Mouse (Mus musculus) layer of hippocampus, adult 6 months (tissue): ENCODE measurements around the gene 4921517D22Rik. TPM values are rescaled to one million over a fixed set of nuclear protein-coding genes. Genes with fewer than 3 reads are reported as not detected.

Source experiments
- long read RNA-seq, 2 experiments: library from polyadenylated mRNA; unstranded; transcript quantifications; one replicate each; pipeline ENCODE4 v2.0.0; 2019 to 2020
- polyA plus RNA-seq: library from polyadenylated mRNA; unstranded; fragments of <200 nt; fragmentation: Nextera tagmentation; gene quantifications from 2 replicates; pipeline ENCODE4 v1.2.3, GENCODE M21; 2021

4921517D22Rik gene
- polyA plus RNA-seq = not detected in 2 replicates
- long read RNA-seq, experiment 1 = 0 reads
- long read RNA-seq, experiment 2 = 0 reads

DNA sequence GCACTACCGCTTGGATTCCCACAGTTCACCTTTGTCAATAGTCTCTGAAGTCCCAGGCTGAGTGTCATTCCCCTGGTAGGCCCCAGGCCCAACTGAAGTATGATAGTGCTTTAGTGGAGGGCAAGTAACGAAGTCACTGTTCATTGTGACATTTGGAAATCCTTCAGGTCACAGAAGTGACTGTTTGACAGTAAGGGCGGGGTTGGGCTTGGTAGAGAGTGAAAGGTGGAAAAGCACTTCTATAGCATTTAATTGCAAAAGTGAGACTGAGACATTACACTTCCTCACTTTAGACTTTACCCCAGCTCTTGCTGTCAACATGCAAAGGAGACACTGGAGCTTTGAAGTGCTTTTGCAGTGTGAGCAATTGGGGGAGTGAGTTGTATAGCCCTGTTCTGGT is at the start of gene 4921517D22Rik:
TSS of gene 4921517D22Rik (minus strand) at position 101 of the 400 bp plus-strand sequence.

DNA sequence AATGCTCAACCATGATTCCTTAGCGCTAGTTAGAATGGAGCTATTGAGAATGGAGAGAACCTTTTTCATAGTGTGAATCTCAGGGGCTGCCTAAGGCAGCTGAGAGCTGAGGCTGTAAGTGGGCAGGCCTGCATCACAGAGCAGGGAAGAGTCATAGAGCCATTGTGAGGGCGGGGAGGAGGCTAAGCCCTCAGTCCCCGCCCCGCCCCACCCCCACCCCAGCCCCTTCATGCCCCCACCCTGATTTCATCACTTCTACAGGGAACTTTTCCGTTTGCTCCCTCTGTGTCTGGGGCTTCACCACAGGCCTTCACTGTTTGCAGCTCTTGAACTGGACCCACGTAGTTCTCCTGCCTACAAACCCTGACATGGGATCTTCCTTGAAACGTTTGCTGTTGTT is 37.7 kb upstream of the 4921517D22Rik start, which contains the start of gene Spata31d1d:
TSS of gene Spata31d1d (minus strand) at position 101 of the 400 bp plus-strand sequence.

DNA sequence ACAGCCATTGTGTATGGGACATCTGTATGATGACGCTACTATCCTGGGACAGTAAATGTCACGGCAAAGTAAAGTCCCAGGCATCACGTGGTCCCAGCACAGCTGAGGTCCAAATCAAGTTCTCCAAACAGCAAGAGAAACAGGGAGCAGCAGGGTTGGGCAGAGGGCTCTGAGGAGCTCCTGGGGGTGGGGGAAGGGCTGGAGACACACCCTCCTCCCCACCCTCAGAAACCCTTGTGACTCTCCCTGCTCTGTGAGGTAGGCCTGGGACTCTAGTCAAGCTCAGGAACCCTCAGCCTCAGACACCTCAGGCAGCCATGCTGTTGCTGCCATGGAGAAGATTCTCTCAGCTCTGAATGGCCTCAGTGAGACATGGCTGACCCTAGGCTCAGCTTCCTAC is 18.1 kb upstream of the 4921517D22Rik start, which contains the start of gene Spata31d1b:
TSS of gene Spata31d1b (plus strand) at position 301 of the 400 bp plus-strand sequence.

DNA sequence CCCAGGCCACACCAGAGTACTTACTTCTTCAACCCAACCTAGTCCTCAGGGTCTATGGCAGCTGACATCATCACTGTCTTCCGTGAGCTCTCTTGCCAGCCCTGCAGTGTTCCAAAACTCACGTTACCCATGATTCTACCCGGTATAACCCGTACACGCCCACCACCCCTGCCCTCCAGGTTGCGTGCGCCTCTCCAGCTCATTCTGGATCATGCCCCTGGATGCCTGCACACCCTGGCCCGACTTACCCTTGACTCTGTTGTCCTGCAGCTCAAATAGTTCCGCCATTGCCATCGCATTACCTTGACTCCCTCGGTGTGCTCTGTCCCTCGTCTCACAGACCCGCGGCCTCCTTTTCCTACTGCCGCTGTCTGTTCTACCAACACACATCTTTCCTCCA is 16.3 kb upstream of the 4921517D22Rik start, which contains the start of gene Spata31d1a:
TSS of gene Spata31d1a (minus strand) at position 101 of the 400 bp plus-strand sequence.

DNA sequence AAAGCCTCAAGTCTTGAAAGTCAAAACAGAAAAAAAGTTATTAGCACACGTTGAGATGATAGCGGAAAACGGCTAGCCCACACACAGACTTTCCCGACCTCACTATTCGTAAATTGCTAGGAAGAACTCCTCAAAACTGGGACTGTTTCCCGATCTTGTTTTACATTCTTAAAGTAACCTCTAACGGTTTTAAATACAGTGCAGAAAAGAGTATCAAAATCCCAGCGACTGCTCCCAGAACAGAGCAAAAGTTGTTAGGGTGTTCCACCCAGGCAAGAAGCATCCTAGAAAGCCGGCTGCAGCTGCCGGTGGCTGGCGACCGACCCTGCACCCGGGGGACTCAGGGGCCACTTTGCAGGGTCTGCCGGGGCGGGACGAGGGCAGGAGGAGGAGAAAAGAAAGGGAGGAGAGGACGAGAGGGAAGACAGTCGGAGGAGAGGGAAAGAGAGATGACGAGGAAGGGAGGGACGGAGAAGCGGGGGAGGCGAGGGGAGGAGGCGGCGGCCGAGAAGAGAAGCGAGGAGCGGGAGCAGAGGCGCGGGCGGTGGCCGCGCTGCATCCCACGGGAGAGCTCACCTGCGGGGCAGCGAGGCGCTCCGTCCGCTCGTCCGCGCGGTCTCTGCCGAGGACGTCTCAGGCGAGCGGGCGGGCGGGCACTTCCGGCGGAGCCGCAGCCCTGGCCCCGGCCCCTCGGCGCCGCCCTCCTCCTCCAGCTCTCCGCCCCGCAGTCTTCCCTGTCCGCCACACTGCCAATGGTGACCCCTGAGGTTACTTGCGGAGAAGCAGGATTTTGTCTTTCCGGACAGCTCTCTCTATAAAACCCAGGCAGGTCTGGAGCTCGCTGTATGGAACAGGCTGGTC is 18.5 kb downstream of the 4921517D22Rik start, which contains the start of gene Golm1:
TSS of gene Golm1 (minus strand) at position 661 of the 861 bp plus-strand sequence.

Other genes starting within 250 kb of the 4921517D22Rik start
- gene Agtpbp1, start 108.9 kb downstream of the 4921517D22Rik start, polyA plus RNA-seq = 90.5 and 126 TPM in 2 replicates
- 42.8 and 43.3 TPM in 2 replicates for gene Naa35, start 108.8 kb downstream of the 4921517D22Rik start, polyA plus RNA-seq
- gene Golm1, start 18.3 kb downstream of the 4921517D22Rik start, polyA plus RNA-seq = 24.3 and 27.2 TPM in 2 replicates
- gene Spata31d1a, start 16.2 kb upstream of the 4921517D22Rik start, polyA plus RNA-seq = 0.05 and 0.11 TPM in 2 replicates
- not detected in 2 replicates for gene Spata31d1b, start 18.2 kb upstream of the 4921517D22Rik start, polyA plus RNA-seq
- not detected in 2 replicates for gene Spata31d1d, start 37.6 kb upstream of the 4921517D22Rik start, polyA plus RNA-seq
- gene 1700014D04Rik, start 52.6 kb upstream of the 4921517D22Rik start, polyA plus RNA-seq = 0.16 and 0.18 TPM in 2 replicates
- 353 and 360 TPM in 2 replicates for gene Isca1, start 75.7 kb upstream of the 4921517D22Rik start, polyA plus RNA-seq
- not detected in 2 replicates for gene Gm49354, start 88.1 kb upstream of the 4921517D22Rik start, polyA plus RNA-seq
- 13.1 and 14.7 TPM in 2 replicates for gene Tut7, start 129.0 kb upstream of the 4921517D22Rik start, polyA plus RNA-seq